Mouse (Mus musculus) midbrain, embryonic 11.5 days (tissue): ENCODE data around the gene Iqsec3. TPM values are rescaled to one million over a fixed set of nuclear protein-coding genes. Genes with fewer than 3 reads are reported as not detected.
A peak's percentile ranks its signal among the peaks of the same experiment; 100 is the strongest.

ENCODE experiments used
- ATAC-seq: fragments of 200-750 bp; cut with Nextera tagmentation; 2 replicates; pipeline ENCODE4 v1.8.0; 2017; ENCODE audit warnings: moderate TSS enrichment, moderate library complexity; ENCODE audit not compliant: low FRiP score
- DNase-seq: peaks from one replicate; pipeline ENCODE4 v3.0.0; 2015; ENCODE audit warnings: low spot score; ENCODE audit errors: missing footprints
- H3K27ac ChIP-seq: fragments of 300-500 bp; sonication (generic); 2 replicates; pipeline ENCODE4 v1.5.1; 2014; ENCODE audit warnings: low read depth, low read length
- H3K27me3 ChIP-seq: fragments of 300-500 bp; sonication (generic); 2 replicates; pipeline ENCODE4 v1.6.1; 2014; ENCODE audit warnings: mild to moderate bottlenecking, low read length, moderate library complexity, mixed read lengths; ENCODE audit not compliant: control insufficient read depth, insufficient read depth
- H3K36me3 ChIP-seq: fragments of 300-500 bp; sonication (generic); 2 replicates; pipeline ENCODE4 v1.6.1; 2014; ENCODE audit warnings: mild to moderate bottlenecking, low read length, moderate library complexity, mixed read lengths; ENCODE audit not compliant: control insufficient read depth, insufficient read depth
- H3K4me1 ChIP-seq: fragments of 300-500 bp; sonication (generic); 2 replicates; pipeline ENCODE4 v1.6.1; 2014; ENCODE audit warnings: low read length; ENCODE audit not compliant: control insufficient read depth, insufficient read depth
- H3K4me2 ChIP-seq: fragments of 300-500 bp; sonication (generic); 2 replicates; pipeline ENCODE4 v1.6.1; 2014; ENCODE audit warnings: mild to moderate bottlenecking, moderate library complexity
- H3K4me3 ChIP-seq: fragments of 300-500 bp; sonication (generic); 2 replicates; pipeline ENCODE4 v1.5.1; 2014; ENCODE audit warnings: low read depth, low read length
- H3K9ac ChIP-seq: fragments of 300-500 bp; sonication (generic); 2 replicates; pipeline ENCODE4 v1.6.1; 2014; ENCODE audit warnings: low read length
- H3K9me3 ChIP-seq: fragments of 300-500 bp; sonication (generic); 2 replicates; pipeline ENCODE4 v1.6.1; 2016; ENCODE audit warnings: low read length; ENCODE audit not compliant: control insufficient read depth
- WGBS: fragments of 180-500 bp; shearing (Covaris S2); extraction: QIAGEN DNeasy Blood & Tissue Kit; methylation state at CpG from one replicate; pipeline ENCODE4 v1.1.7; 2014; 5-methylcytosine and 5-hydroxymethylcytosine counted together
- polyA plus RNA-seq: library from polyadenylated mRNA; unstranded; fragments of >200 nt; fragmentation: Nextera tagmentation; extraction: Ambion mirVana; gene quantifications from 2 replicates; pipeline ENCODE4 v1.2.1, GENCODE M21; 2014

The Iqsec3 gene
- polyA plus RNA-seq, 1 experiment from 2014 or later = 0.72 TPM

- DNase-seq = peak; percentile 99
- Histone ChIP-seq H3K9me3 (no peaks in the 10 kb centered on the region), H3K4me1 (no peaks in the 10 kb centered on the region), H3K9ac (no peak overlapping the region), H3K36me3 (no peaks in the 10 kb centered on the region), H3K27ac (no peak overlapping the region), H3K4me3 (no peak overlapping the region), H3K27me3 (no peaks in the 10 kb centered on the region), H3K4me2 (no peak overlapping the region)
- peak; percentile 86 for ATAC-seq
- 38% methylated on average over 3 of the region's 3 CpGs for WGBS
Observed at GRCm38 (mm10) chr6:121337770-121338518, 135.5 kb downstream of the Iqsec3 start.

GRCm38 (mm10) chr6:121337229-121337628 is 136.2 kb downstream of the Iqsec3 start:
- H3K4me1 ChIP-seq = no peaks in the 10 kb centered on the region
- H3K9ac ChIP-seq = no peak overlapping the region
- H3K36me3 ChIP-seq = no peaks in the 10 kb centered on the region
- DNase-seq (no peak), ATAC-seq (no peak)
- no peak overlapping the region for H3K27ac ChIP-seq
- H3K4me2 ChIP-seq = no peak overlapping the region
- H3K9me3 ChIP-seq = no peaks in the 10 kb centered on the region
- 88% methylated on average over 9 of the region's 9 CpGs for WGBS
- H3K27me3 ChIP-seq = no peaks in the 10 kb centered on the region
- H3K4me3 ChIP-seq = no peak overlapping the region

- Histone ChIP-seq H3K27ac (no peak overlapping the region), H3K9ac (no peak overlapping the region), H3K27me3 (no peaks in the 10 kb centered on the region), H3K36me3 (no peaks in the 10 kb centered on the region), H3K9me3 (no peaks in the 10 kb centered on the region), H3K4me1 (no peaks in the 10 kb centered on the region), H3K4me2 (no peak overlapping the region), H3K4me3 (no peak overlapping the region)
- ATAC-seq = no peak
- 74% methylated on average over 8 of the region's 8 CpGs for WGBS
- DNase-seq = no peak
Observed at GRCm38 (mm10) chr6:121336558-121336957, 136.9 kb downstream of the Iqsec3 start.

GRCm38 (mm10) chr6:121335841-121336240 is 137.6 kb downstream of the Iqsec3 start:
- Histone ChIP-seq H3K4me2 (no peak overlapping the region), H3K4me1 (no peaks in the 10 kb centered on the region), H3K36me3 (no peaks in the 10 kb centered on the region), H3K9me3 (no peaks in the 10 kb centered on the region), H3K4me3 (no peak overlapping the region), H3K9ac (no peak overlapping the region), H3K27me3 (no peaks in the 10 kb centered on the region), H3K27ac (no peak overlapping the region)
- ATAC-seq (no peak), DNase-seq (no peak)
- WGBS = 91% methylated on average over 9 of the region's 9 CpGs

- no peaks in the 10 kb centered on the region for H3K9me3 ChIP-seq
- no peaks in the 10 kb centered on the region; the same call in 1 of the 2 replicates for H3K27me3 ChIP-seq
- H3K27ac ChIP-seq = no peak overlapping the region
- 9% methylated on average over 10 of the region's 10 CpGs for WGBS
- H3K4me2 ChIP-seq = no peak overlapping the region; the same call in 1 of the 2 replicates
- no peaks in the 10 kb centered on the region for H3K36me3 ChIP-seq
- 0 out of 2 replicates have a peak overlapping the region, but pooled peaks have one; percentile 9 for H3K9ac ChIP-seq
- ATAC-seq (peak; percentile 71), DNase-seq (peak; percentile 90)
- H3K4me3 ChIP-seq = no peak overlapping the region
- peaks cover 8% of the 10 kb centered on the region for H3K4me1 ChIP-seq
Observed at GRCm38 (mm10) chr6:121329848-121330508, 143.5 kb downstream of the Iqsec3 start.

- H3K27ac ChIP-seq = no peak overlapping the region
- DNase-seq (no peak), ATAC-seq (no peak)
- no peaks in the 10 kb centered on the region; the same call in 1 of the 2 replicates for H3K27me3 ChIP-seq
- H3K36me3 ChIP-seq = no peaks in the 10 kb centered on the region
- 58% methylated on average over 9 of the region's 9 CpGs for WGBS
- no peaks in the 10 kb centered on the region for H3K9me3 ChIP-seq
- H3K4me2 ChIP-seq = no peak overlapping the region
- H3K9ac ChIP-seq = no peak overlapping the region
- peaks cover 8% of the 10 kb centered on the region for H3K4me1 ChIP-seq
- no peak overlapping the region for H3K4me3 ChIP-seq
Observed at GRCm38 (mm10) chr6:121328417-121328884, 145.0 kb downstream of the Iqsec3 start.

GRCm38 (mm10) chr6:121326486-121327069 is 146.9 kb downstream of the Iqsec3 start:
- ATAC-seq (no peak), DNase-seq (no peak)
- Histone ChIP-seq H3K4me2 (no peak overlapping the region), H3K4me1 (peaks cover 8% of the 10 kb centered on the region), H3K27me3 (no peaks in the 10 kb centered on the region; the same call in 1 of the 2 replicates), H3K9ac (no peak overlapping the region), H3K36me3 (no peaks in the 10 kb centered on the region), H3K4me3 (no peak overlapping the region), H3K9me3 (no peaks in the 10 kb centered on the region), H3K27ac (no peak overlapping the region)
- WGBS = 65% methylated on average over 10 of the region's 10 CpGs

GRCm38 (mm10) chr6:121325740-121326139 is 147.7 kb downstream of the Iqsec3 start:
- Histone ChIP-seq H3K9me3 (no peaks in the 10 kb centered on the region), H3K27me3 (no peaks in the 10 kb centered on the region; the same call in 1 of the 2 replicates), H3K36me3 (no peaks in the 10 kb centered on the region), H3K9ac (no peak overlapping the region), H3K4me3 (no peak overlapping the region), H3K4me2 (no peak overlapping the region), H3K4me1 (peaks cover 8% of the 10 kb centered on the region), H3K27ac (no peak overlapping the region)
- ATAC-seq = no peak
- WGBS = 77% methylated on average over 9 of the region's 9 CpGs
- no peak for DNase-seq

GRCm38 (mm10) chr6:121325298-121325697 is 148.2 kb downstream of the Iqsec3 start:
- ATAC-seq = no peak
- DNase-seq = no peak
- no peaks in the 10 kb centered on the region; the same call in 1 of the 2 replicates for H3K27me3 ChIP-seq

More at GRCm38 (mm10) chr6:121325298-121325697, 148.2 kb downstream of the Iqsec3 start:
- H3K4me1 ChIP-seq = peaks cover 8% of the 10 kb centered on the region
- H3K27ac ChIP-seq = no peak overlapping the region
- H3K9ac ChIP-seq = no peak overlapping the region
- WGBS = 89% methylated on average over 2 of the region's 3 CpGs
- no peaks in the 10 kb centered on the region for H3K36me3 ChIP-seq
- H3K9me3 ChIP-seq = no peaks in the 10 kb centered on the region
- no peak overlapping the region for H3K4me3 ChIP-seq
- no peak overlapping the region for H3K4me2 ChIP-seq
